In genomic region chr4:94602496-94603030, GRCm38 (mm10) we compare ENCODE assay signal across 8 mouse cellular contexts. TPM values are rescaled to one million over a fixed set of nuclear protein-coding genes. Genes with fewer than 3 reads are reported as not detected.
DNase-seq lines count a peak whose midpoint lies in the region; ATAC-seq and TF ChIP-seq lines count a peak whose summit lies in the region.

No protein-coding gene starts in this region.

- peak overlapping the region; percentile 93 for H3K9ac ChIP-seq in hindbrain, embryonic 15.5 days

- TF ChIP-seq CTCF in left cerebral cortex, adult 2 months (IDR thresholded peaks at IDR 0.05): no peak
- TF ChIP-seq CTCF in cortical plate, adult 2 months (IDR thresholded peaks at IDR 0.05; ENCODE audit: extremely low read depth, insufficient read depth, low read length): no peak

- H3K4me2 ChIP-seq in hindbrain, embryonic 15.5 days: peak overlapping the region; percentile 76

- peak overlapping the region; percentile 97 for H3K27ac ChIP-seq in left cerebral cortex, adult 2 months
- peak overlapping the region; percentile 85 for H3K27ac ChIP-seq in cortical plate, adult 2 months (ENCODE audit: insufficient read depth, low read length)
- peak overlapping the region; percentile 91 for H3K27ac ChIP-seq in hindbrain, embryonic 15.5 days (replicated peaks)

- peaks cover 1% of the 10 kb centered on the region; the same call in 1 of the 2 replicates for H3K4me1 ChIP-seq in cortical plate, adult 2 months (ENCODE audit: control insufficient read depth, insufficient read depth, low read length)
- H3K4me1 ChIP-seq in hindbrain, embryonic 15.5 days (replicated peaks): peaks cover 25% of the 10 kb centered on the region

- no peaks in the 10 kb centered on the region for H3K9me3 ChIP-seq in hindbrain, embryonic 15.5 days

- DNase-seq in left cerebral cortex, adult 2 months (ENCODE audit: extremely low spot score in 1 of 2, low spot score in 2 of 2): no peak
- no peak for DNase-seq in left cerebral cortex, adult 11 months (ENCODE audit: low spot score)
- DNase-seq in right cerebral cortex, postnatal 36 days (ENCODE audit: low spot score in 2 of 2): no peak
- DNase-seq in layer of hippocampus, postnatal 36 days: no peak
- DNase-seq in adrenal gland, adult 2 months: no peak

- under 1% methylated on average over 33 of the region's 33 CpGs for WGBS in hindbrain, embryonic 15.5 days

- H3K36me3 ChIP-seq in hindbrain, embryonic 15.5 days: no peaks in the 10 kb centered on the region

- H3K4me3 ChIP-seq in left cerebral cortex, adult 2 months: peak overlapping the region; percentile 100
- peak overlapping the region; percentile 87 for H3K4me3 ChIP-seq in cortical plate, adult 2 months (ENCODE audit: insufficient read depth, low read length)
- peak overlapping the region; percentile 93 for H3K4me3 ChIP-seq in hindbrain, embryonic 15.5 days

- H3K27me3 ChIP-seq in hindbrain, embryonic 15.5 days: no peaks in the 10 kb centered on the region

- ATAC-seq in hindbrain, embryonic 15.5 days (ENCODE audit: low FRiP score, low read depth): no peak
- peak; percentile 49 for ATAC-seq in megakaryocyte progenitor cell, adult 5-6 weeks (replicated peaks; ENCODE audit: poor library complexity)

- TF ChIP-seq POLR2A in cortical plate, adult 2 months (IDR thresholded peaks at IDR 0.05; ENCODE audit: extremely low read depth, insufficient read depth, low read length): no peak

- intact Hi-C loops in left cerebral cortex, adult 2 months (cut with DNase I): loop anchor here (1.0 to 5.0 kb wide), 2 partner anchors 12 to 45 kb away; partner anchors contain the start of genes Caap1, Gm10306 and Ift74

RNA-seq across cellular contexts. Expression of gene Plaa, which starts 0.5 kb away (rescaled TPM):
- total RNA-seq in left cerebral cortex, adult 2 months (2021): 10 to 100 TPM; 40.6 to 42.5 TPM
- polyA plus RNA-seq in cortical plate, adult 2 months (2012; rRNA removed): 29.6 and 30.6 TPM in 2 replicates
- 67.2 and 70.2 TPM in 2 replicates for polyA plus RNA-seq in hindbrain, embryonic 15.5 days (2015; fragmentation: Nextera tagmentation; extraction: Ambion mirVana)
- 75.1 and 82.3 TPM in 2 replicates for total RNA-seq in megakaryocyte progenitor cell, adult 5-6 weeks (2015)
- 102 and 109 TPM in 2 replicates for total RNA-seq in megakaryocyte progenitor cell, adult 5-6 weeks (2017)
- total RNA-seq in layer of hippocampus, postnatal 36 days (2021): 10 to 100 TPM; 46.1 to 46.8 TPM
- total RNA-seq in adrenal gland, adult 2 months (2021): 10 to 100 TPM; 57.1 to 71.6 TPM
- polyA plus RNA-seq in adrenal gland, adult 2 months (2012; rRNA removed): 78.8 and 102 TPM in 2 replicates

RNA-seq across cellular contexts. Expression of gene Ift74, which starts 11.7 kb away (rescaled TPM):
- 10 to 100 TPM; 24.3 to 26.6 TPM for total RNA-seq in left cerebral cortex, adult 2 months (2021)
- polyA plus RNA-seq in cortical plate, adult 2 months (2012; rRNA removed): 14.9 and 16.1 TPM in 2 replicates
- 21.7 and 23.3 TPM in 2 replicates for polyA plus RNA-seq in hindbrain, embryonic 15.5 days (2015; fragmentation: Nextera tagmentation; extraction: Ambion mirVana)
- total RNA-seq in megakaryocyte progenitor cell, adult 5-6 weeks (2015): 14.8 and 18.6 TPM in 2 replicates
- total RNA-seq in megakaryocyte progenitor cell, adult 5-6 weeks (2017): 9.7 and 14.1 TPM in 2 replicates
- total RNA-seq in layer of hippocampus, postnatal 36 days (2021): 10 to 100 TPM; 26.8 to 30.0 TPM
- 10 to 100 TPM; 13.4 to 18.8 TPM for total RNA-seq in adrenal gland, adult 2 months (2021)
- polyA plus RNA-seq in adrenal gland, adult 2 months (2012; rRNA removed): 0.55 and 0.57 TPM in 2 replicates

RNA-seq across cellular contexts. Expression of gene Caap1, which starts 46.0 kb away (rescaled TPM):
- 10 to 100 TPM in 1 of 2 experiments, 1 to 10 TPM in 1; 9.8 to 11.5 TPM for total RNA-seq in left cerebral cortex, adult 2 months (2021)
- 8.7 and 9.1 TPM in 2 replicates for polyA plus RNA-seq in cortical plate, adult 2 months (2012; rRNA removed)
- polyA plus RNA-seq in hindbrain, embryonic 15.5 days (2015; fragmentation: Nextera tagmentation; extraction: Ambion mirVana): 14.8 and 16.0 TPM in 2 replicates
- total RNA-seq in megakaryocyte progenitor cell, adult 5-6 weeks (2015): 26.4 and 27.1 TPM in 2 replicates
- total RNA-seq in megakaryocyte progenitor cell, adult 5-6 weeks (2017): 16.6 and 23.1 TPM in 2 replicates
- 10 to 100 TPM; 11.1 to 12.6 TPM for total RNA-seq in layer of hippocampus, postnatal 36 days (2021)
- 1 to 10 TPM; 7.0 to 9.4 TPM for total RNA-seq in adrenal gland, adult 2 months (2021)
- 1.8 and 2.7 TPM in 2 replicates for polyA plus RNA-seq in adrenal gland, adult 2 months (2012; rRNA removed)

RNA-seq across cellular contexts. Expression of gene Gm10306, which starts 46.2 kb away (rescaled TPM):
- total RNA-seq in left cerebral cortex, adult 2 months (2021): not detected
- not detected in 2 replicates for polyA plus RNA-seq in cortical plate, adult 2 months (2012; rRNA removed)
- polyA plus RNA-seq in hindbrain, embryonic 15.5 days (2015; fragmentation: Nextera tagmentation; extraction: Ambion mirVana): not detected in 2 replicates
- 0.42 TPM in 1 of 2 replicates, not detected in the other for total RNA-seq in megakaryocyte progenitor cell, adult 5-6 weeks (2015)
- not detected in 2 replicates for total RNA-seq in megakaryocyte progenitor cell, adult 5-6 weeks (2017)
- not detected for total RNA-seq in layer of hippocampus, postnatal 36 days (2021)
- total RNA-seq in adrenal gland, adult 2 months (2021): not detected
- polyA plus RNA-seq in adrenal gland, adult 2 months (2012; rRNA removed): not detected in 2 replicates

RNA-seq across cellular contexts. Expression of gene Lrrc19, which starts 47.4 kb away (rescaled TPM):
- not detected for total RNA-seq in left cerebral cortex, adult 2 months (2021)
- not detected in 2 replicates for polyA plus RNA-seq in cortical plate, adult 2 months (2012; rRNA removed)
- polyA plus RNA-seq in hindbrain, embryonic 15.5 days (2015; fragmentation: Nextera tagmentation; extraction: Ambion mirVana): 0.26 and 0.35 TPM in 2 replicates
- not detected in 2 replicates for total RNA-seq in megakaryocyte progenitor cell, adult 5-6 weeks (2015)
- not detected in 2 replicates for total RNA-seq in megakaryocyte progenitor cell, adult 5-6 weeks (2017)
- total RNA-seq in layer of hippocampus, postnatal 36 days (2021): not detected
- total RNA-seq in adrenal gland, adult 2 months (2021): not detected
- not detected in 2 replicates for polyA plus RNA-seq in adrenal gland, adult 2 months (2012; rRNA removed)
